In genomic region chr19:8011596-8011995, GRCm38 (mm10) we compare ENCODE assay signal across 31 mouse cellular contexts. TPM values are rescaled to one million over a fixed set of nuclear protein-coding genes. Genes with fewer than 3 reads are reported as not detected.
"Had no signal": no experiment of that assay in that cellular context is flagged by ENCODE, and none has a peak within 500 bp of the region (broad histone marks: within the 10 kb centered on the region; RNA-seq: fewer than 3 reads in every experiment).

No protein-coding gene starts in this region.

RNA-seq across cellular contexts. Expression of gene Slc22a27, which starts 45.8 kb away (rescaled TPM):
- total RNA-seq: common myeloid progenitor, adult 5-6 weeks; forebrain, postnatal 0 days; gastrocnemius, adult 18-20 months; gastrocnemius, adult 2 months; gastrocnemius, adult 8-10 months; gastrocnemius, postnatal 10 days; gastrocnemius, postnatal 14 days; gastrocnemius, postnatal 25 days; gastrocnemius, postnatal 36 days; granulocyte monocyte progenitor cell, adult 5-6 weeks; heart, adult 18-20 months; heart, adult 2 months; heart, adult 8-10 months had no signal
- polyA plus RNA-seq: cortical plate, adult 2 months; embryonic facial prominence, embryonic 10.5 days; embryonic facial prominence, embryonic 11.5 days; embryonic facial prominence, embryonic 12.5 days; embryonic facial prominence, embryonic 13.5 days; embryonic facial prominence, embryonic 14.5 days; embryonic facial prominence, embryonic 15.5 days; erythroblast, embryonic 14.5 days; forebrain, embryonic 10.5 days; forebrain, embryonic 11.5 days; forebrain, embryonic 12.5 days; forebrain, embryonic 13.5 days; forebrain, embryonic 14.5 days; forebrain, embryonic 15.5 days; forebrain, embryonic 16.5 days; forebrain, postnatal 0 days; frontal cortex, adult 2 months; gonadal fat pad, adult 2 months; heart, adult 2 months; heart, embryonic 10.5 days had no signal
